Mouse (Mus musculus): ENCODE results near the gene Hist1h2bm. TPM values are rescaled to one million over a fixed set of nuclear protein-coding genes. Genes with fewer than 3 reads are reported as not detected.

The Hist1h2bm gene
- 10 to 100 TPM in 1 of 2 experiments, 1 to 10 TPM in 1; 9.3 to 35.0 TPM for total RNA-seq (2023)

DNA sequence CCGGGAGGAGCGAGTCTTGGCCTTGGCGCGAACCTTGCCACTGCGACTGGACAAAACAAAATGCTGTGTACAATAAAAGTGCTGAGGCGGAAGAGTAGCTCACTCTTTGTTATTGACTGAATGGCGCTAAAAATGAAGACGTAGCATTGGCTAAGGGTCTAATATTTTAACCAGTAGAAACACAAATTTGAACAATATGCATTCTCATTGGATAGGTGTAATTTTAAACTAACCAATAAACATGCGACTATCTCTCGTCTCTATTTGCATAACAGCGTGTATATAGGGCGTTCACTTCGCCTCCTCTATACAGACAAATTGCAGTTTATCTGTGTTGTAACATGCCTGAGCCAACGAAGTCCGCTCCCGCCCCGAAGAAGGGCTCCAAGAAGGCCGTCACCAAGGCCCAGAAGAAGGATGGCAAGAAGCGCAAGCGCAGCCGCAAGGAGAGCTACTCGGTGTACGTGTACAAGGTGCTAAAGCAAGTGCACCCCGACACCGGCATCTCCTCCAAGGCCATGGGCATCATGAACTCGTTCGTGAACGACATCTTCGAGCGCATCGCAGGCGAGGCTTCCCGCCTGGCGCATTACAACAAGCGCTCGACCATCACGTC is at the start of gene Hist1h2bm:
Gene Hist1h2bm, plus strand, starts transcription at position 288 of the 616 bp plus-strand sequence.

DNA sequence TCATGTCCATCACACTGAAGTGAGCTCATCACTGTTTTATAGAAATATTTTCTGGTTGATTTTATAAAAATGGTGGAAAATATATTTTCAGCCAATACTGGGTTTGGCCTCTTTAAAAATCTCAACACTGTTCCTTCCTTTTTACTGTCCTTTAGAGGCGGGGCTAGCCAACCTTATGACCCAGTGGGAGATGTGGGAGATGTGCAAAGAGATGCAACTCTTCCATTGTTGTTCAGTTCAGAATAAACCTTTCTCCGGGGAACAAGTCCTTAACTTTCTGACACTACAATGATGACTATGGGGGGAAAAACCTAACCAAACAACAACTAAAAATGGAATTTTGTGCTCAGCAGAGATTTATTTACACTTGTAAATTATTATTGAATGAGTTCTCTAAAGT is 44.5 kb upstream of the Hist1h2bm start, which contains the start of gene Olfr1360:
Gene Olfr1360, minus strand, starts transcription at position 101 of the 400 bp plus-strand sequence.

DNA sequence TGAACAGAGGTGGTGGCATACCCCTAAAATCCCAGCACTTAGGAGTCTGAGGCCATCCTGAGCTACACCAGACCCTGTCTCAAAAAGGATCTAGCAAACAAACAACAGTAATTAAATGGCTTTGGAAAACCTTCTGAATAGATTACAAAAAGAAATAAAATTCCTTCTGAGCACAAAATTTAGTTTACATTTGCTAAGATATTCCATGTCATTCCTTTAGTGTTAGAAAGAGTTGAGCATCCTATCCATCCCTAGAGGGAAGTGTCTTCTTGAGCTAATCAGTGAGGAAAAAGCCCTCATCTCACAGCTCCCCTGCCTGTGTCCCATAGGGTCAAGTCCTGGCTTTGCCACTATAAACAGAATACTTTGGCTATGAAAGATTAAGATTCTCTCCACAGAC is 24.0 kb upstream of the Hist1h2bm start, which contains the start of gene Olfr1359:
Gene Olfr1359, plus strand, starts transcription at position 301 of the 400 bp plus-strand sequence.

DNA sequence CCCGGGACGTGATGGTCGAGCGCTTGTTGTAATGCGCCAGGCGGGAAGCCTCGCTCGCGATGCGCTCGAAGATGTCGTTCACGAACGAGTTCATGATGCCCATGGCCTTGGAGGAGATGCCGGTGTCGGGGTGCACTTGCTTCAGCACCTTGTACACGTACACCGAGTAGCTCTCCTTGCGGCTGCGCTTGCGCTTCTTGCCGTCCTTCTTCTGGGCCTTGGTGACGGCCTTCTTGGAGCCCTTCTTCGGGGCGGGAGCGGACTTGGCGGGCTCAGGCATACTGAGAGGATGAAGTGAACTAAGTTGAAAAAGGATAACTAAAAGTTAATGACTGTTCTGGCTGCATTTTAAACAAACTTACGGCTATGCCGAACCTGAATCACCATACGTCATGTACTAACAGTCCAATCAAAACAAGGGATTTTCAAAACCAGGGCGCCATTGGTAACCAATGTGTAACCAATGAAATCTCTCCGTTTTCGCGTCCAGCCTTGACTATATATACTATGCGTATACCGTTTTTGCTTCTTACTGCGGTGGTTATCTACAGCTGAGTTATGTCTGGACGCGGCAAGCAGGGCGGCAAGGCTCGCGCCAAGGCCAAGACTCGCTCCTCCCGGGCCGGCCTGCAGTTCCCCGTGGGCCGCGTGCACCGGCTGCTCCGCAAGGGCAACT is 5.8 kb upstream of the Hist1h2bm start, which contains the start of the genes Hist1h2bl and Hist1h2ai:
Gene Hist1h2bl, minus strand, starts transcription at position 280 of the 676 bp plus-strand sequence.
Gene Hist1h2ai, plus strand, starts transcription at position 559 of the 676 bp plus-strand sequence.

DNA sequence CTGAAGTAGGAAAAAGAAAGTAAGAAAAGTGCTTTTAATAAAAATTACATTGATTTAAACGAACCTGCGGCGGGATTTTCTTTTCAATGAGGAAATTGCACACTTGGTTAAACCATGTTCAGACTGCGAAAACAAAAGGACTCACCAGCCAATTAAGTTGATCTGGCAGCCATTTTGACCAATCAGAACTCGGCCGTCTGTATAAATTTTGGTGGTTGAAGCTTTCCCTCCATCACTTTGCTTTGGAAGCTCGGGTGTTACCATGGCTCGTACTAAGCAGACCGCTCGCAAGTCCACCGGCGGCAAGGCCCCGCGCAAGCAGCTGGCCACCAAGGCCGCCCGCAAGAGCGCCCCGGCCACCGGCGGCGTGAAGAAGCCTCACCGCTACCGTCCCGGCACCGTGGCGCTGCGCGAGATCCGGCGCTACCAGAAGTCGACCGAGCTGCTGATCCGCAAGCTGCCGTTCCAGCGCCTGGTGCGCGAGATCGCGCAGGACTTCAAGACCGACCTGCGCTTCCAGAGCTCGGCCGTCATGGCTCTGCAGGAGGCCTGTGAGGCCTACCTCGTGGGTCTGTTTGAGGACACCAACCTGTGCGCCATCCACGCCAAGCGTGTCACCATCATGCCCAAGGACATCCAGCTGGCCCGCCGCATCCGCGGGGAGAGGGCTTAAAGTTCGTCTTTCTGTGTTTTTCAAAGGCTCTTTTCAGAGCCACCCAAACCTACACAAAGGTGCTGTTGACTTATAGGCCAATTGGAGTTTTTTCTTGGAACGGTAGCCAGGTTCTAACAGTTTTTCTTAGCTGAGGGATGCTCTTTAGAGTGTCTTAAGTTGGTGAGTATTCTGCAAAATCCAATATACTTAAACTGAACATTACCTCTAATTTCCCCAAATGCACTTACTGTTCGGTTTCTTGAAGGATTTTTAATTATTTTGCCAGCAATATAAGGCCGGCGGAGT is 4.2 kb upstream of the Hist1h2bm start, which contains the start of gene Hist1h3h:
Gene Hist1h3h, plus strand, starts transcription at position 263 of the 961 bp plus-strand sequence.

DNA sequence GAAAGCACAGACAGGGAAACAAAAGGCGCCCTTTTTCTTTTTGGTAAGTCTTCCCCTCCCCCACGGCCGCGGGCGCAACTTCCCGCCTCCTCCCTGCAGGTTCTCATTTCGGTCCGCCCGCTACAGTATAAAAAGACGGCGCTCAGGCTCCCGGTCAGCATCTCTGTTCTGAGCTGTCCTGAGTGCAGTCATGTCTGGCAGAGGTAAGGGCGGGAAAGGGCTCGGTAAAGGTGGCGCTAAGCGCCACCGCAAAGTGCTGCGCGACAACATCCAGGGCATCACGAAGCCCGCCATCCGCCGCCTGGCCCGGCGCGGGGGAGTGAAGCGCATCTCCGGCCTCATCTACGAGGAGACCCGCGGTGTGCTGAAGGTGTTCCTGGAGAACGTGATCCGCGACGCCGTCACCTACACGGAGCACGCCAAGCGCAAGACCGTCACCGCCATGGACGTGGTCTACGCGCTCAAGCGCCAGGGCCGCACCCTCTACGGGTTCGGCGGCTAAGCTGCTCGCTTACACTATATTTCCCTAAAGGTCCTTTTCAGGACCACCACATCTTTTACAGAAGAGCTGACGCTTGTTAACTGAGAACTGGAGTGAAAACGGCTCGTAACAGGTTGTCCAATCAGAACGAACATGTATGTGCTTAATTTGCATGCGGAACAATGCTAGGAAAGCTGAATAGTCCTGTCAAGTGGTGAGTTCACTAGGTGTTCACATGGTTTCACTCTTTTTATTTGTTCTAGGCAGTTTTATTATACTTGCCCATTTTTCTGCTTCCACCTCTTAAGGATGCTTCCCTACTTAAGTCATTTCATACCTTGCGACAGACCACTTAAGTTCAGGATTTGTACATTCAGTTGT is 13.3 kb downstream of the Hist1h2bm start, which contains the start of gene Hist1h4j:
Gene Hist1h4j, plus strand, starts transcription at position 159 of the 862 bp plus-strand sequence.

DNA sequence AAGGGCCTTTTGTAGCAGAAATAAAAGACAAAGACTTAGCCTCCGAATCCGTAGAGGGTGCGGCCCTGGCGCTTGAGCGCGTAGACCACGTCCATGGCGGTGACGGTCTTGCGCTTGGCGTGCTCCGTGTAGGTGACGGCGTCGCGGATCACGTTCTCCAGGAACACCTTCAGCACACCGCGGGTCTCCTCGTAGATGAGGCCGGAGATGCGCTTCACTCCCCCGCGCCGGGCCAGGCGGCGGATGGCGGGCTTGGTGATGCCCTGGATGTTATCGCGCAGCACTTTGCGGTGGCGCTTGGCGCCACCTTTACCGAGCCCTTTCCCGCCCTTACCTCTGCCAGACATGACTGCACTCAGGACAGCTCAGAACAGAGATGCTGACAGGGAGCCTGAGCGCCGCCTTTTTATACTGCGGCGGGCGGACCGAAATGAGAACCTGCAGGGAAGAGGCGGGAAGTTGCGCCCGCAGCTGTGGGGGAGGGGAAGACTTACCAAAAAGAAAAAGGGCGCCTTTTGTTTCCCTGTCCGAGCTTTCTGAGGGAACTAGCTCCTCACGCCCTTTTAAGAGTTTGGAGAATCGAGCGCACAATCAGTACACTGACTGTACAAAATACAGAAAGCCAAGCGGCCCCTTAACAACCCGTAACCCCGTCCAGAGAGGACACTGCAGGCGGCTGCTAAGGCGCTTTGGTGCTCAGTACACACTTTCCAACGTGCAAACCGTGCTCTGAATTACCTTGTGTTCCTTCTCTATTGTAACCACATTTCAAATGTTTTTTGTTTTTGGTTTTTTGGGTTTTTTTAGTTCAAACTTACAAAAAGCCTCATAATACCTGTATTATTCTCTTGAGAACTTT is 28.5 kb downstream of the Hist1h2bm start, which contains the start of gene Hist1h4k:
Gene Hist1h4k, minus strand, starts transcription at position 347 of the 859 bp plus-strand sequence.

DNA sequence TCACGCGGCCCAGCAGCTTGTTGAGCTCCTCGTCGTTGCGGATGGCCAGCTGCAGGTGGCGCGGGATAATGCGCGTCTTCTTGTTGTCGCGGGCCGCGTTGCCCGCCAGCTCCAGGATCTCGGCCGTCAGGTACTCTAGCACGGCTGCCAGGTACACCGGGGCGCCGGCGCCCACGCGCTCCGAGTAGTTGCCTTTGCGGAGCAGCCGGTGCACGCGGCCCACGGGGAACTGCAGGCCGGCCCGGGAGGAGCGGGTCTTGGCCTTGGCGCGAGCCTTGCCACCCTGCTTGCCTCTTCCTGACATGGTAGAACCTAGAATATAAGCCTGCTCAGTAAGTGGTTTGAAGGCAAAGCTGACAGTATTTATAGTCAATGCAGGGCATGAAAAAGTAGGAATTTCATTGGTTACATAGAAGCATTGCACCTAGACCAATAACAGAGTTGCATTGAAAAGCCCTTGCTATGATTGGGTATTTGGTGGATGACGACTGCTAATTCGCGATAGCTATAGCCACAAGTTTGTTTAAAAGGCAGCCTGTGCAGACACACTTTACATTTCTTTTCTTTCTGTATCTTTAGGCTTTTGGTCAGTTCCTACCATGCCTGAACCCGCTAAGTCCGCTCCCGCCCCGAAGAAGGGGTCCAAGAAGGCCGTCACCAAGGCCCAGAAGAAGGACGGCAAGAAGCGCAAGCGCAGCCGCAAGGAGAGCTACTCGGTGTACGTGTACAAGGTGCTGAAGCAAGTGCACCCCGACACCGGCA is 31.9 kb downstream of the Hist1h2bm start, which contains the start of the genes Hist1h2ak and Hist1h2bn:
Gene Hist1h2ak, minus strand, starts transcription at position 304 of the 762 bp plus-strand sequence.
Gene Hist1h2bn, plus strand, starts transcription at position 600 of the 762 bp plus-strand sequence.

Other genes starting within 250 kb of the Hist1h2bm start
- not detected for gene Zkscan4, start 243.1 kb upstream of the Hist1h2bm start, total RNA-seq (2023)
- not detected for gene Gm10065, start 242.6 kb upstream of the Hist1h2bm start, total RNA-seq (2023)
- 1 to 10 TPM; 4.4 to 5.9 TPM for gene AK157302, start 226.8 kb upstream of the Hist1h2bm start, total RNA-seq (2023)
- gene Gm11273, start 220.6 kb upstream of the Hist1h2bm start, total RNA-seq (2023) = 10 to 100 TPM; 10.6 to 15.1 TPM
- gene Zkscan8, start 190.9 kb upstream of the Hist1h2bm start, total RNA-seq (2023) = 10 to 100 TPM; 11.1 to 11.3 TPM
- not detected for gene Olfr1366, start 179.2 kb upstream of the Hist1h2bm start, total RNA-seq (2023)
- gene Olfr1535, start 162.2 kb upstream of the Hist1h2bm start, total RNA-seq (2023) = not detected
- not detected for gene Olfr1364, start 140.3 kb upstream of the Hist1h2bm start, total RNA-seq (2023)
- not detected for gene Olfr1362, start 108.0 kb upstream of the Hist1h2bm start, total RNA-seq (2023)
- not detected for gene Olfr11, start 79.5 kb upstream of the Hist1h2bm start, total RNA-seq (2023)
- not detected for gene Olfr1361, start 58.7 kb upstream of the Hist1h2bm start, total RNA-seq (2023)
- not detected for gene Olfr1360, start 44.6 kb upstream of the Hist1h2bm start, total RNA-seq (2023)
- not detected for gene Olfr1359, start 23.9 kb upstream of the Hist1h2bm start, total RNA-seq (2023)
- gene Hist1h2bl, start 5.9 kb upstream of the Hist1h2bm start, total RNA-seq (2023) = 100 to 1,000 TPM in 1 of 2 experiments, 10 to 100 TPM in 1; 41.0 to 101 TPM
- 10 to 100 TPM; 69.0 to 85.5 TPM for gene Hist1h2ai, start 5.6 kb upstream of the Hist1h2bm start, total RNA-seq (2023)
- 100 to 1,000 TPM in 1 of 2 experiments, 10 to 100 TPM in 1; 63.3 to 163 TPM for gene Hist1h3h, start 4.4 kb upstream of the Hist1h2bm start, total RNA-seq (2023)
- gene Hist1h4j, start 13.0 kb downstream of the Hist1h2bm start, total RNA-seq (2023) = 10 to 100 TPM in 1 of 2 experiments, 1 to 10 TPM in 1; 9.9 to 32.0 TPM
- gene Hist1h4k, start 28.5 kb downstream of the Hist1h2bm start, total RNA-seq (2023) = 100 to 1,000 TPM; 339 to 539 TPM
- gene Hist1h2ak, start 31.8 kb downstream of the Hist1h2bm start, total RNA-seq (2023) = 10 to 100 TPM; 34.6 to 52.1 TPM
- gene Hist1h2bn, start 32.1 kb downstream of the Hist1h2bm start, total RNA-seq (2023) = 100 to 1,000 TPM in 1 of 2 experiments, 10 to 100 TPM in 1; 62.8 to 108 TPM
- gene Hist1h1b, start 58.6 kb downstream of the Hist1h2bm start, total RNA-seq (2023) = 10 to 100 TPM; 20.5 to 68.4 TPM
- gene Hist1h3i, start 61.3 kb downstream of the Hist1h2bm start, total RNA-seq (2023) = 100 to 1,000 TPM in 1 of 2 experiments, 10 to 100 TPM in 1; 89.3 to 207 TPM
- gene Hist1h2an, start 65.2 kb downstream of the Hist1h2bm start, total RNA-seq (2023) = 10 to 100 TPM in 1 of 2 experiments, 1 to 10 TPM in 1; 8.2 to 18.6 TPM
- 10 to 100 TPM; 22.1 to 55.1 TPM for gene Hist1h2bp, start 65.4 kb downstream of the Hist1h2bm start, total RNA-seq (2023)
- 100 to 1,000 TPM in 1 of 2 experiments, 10 to 100 TPM in 1; 85.1 to 138 TPM for gene Hist1h2bq, start 88.2 kb downstream of the Hist1h2bm start, total RNA-seq (2023)
- gene Hist1h2ao, start 88.4 kb downstream of the Hist1h2bm start, total RNA-seq (2023) = 100 to 1,000 TPM; 104 to 232 TPM
- gene Hist1h4m, start 89.7 kb downstream of the Hist1h2bm start, total RNA-seq (2023) = 100 to 1,000 TPM; 266 to 341 TPM
- 100 to 1,000 TPM in 1 of 2 experiments, 10 to 100 TPM in 1; 17.4 to 191 TPM for gene Hist1h4n, start 110.2 kb downstream of the Hist1h2bm start, total RNA-seq (2023)
- gene Hist1h2ap, start 111.5 kb downstream of the Hist1h2bm start, total RNA-seq (2023) = 10 to 100 TPM; 52.5 to 94.4 TPM
- gene Hist1h2br, start 111.7 kb downstream of the Hist1h2bm start, total RNA-seq (2023) = 100 to 1,000 TPM in 1 of 2 experiments, 10 to 100 TPM in 1; 85.9 to 136 TPM
- gene Zfp184, start 223.1 kb downstream of the Hist1h2bm start, total RNA-seq (2023) = under 1 TPM; 0.36 to 0.67 TPM

All from T-cell, adult 66 days (primary cell).